Mouse (Mus musculus): ENCODE results near the gene Jag1.

GRCm38 (mm10) chr2:137116675-137117320, 354 bp upstream of the Jag1 start:
- TF ChIP-seq FLI1 (IDR thresholded peaks at IDR 0.05; ENCODE audit: low read length) (no peak), GATA1 (IDR thresholded peaks at IDR 0.05; ENCODE audit: borderline replicate concordance, low read length) (no peak)
